In the genomic region with DNA sequence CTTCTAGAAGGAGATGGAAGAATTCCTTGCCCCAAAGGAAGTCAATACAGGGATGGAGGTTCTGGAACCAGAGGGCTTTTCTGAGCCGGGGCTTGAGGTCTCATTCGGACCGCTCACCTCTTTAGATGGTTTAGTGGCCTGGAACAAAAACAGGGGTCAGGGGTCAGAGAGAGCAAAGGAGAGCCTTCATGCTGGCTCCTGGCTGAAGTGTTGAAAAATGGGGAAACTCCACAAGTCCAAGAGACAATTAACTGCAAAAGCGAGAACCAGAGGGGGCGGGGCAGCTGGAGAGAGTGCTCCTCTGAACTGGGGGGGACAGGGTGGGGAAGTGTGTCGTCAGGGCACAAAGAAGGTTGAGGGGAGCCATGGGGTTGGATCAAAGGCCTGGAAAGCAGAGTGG, we compare ENCODE assay signal across 9 mouse cellular contexts. TPM values are rescaled to one million over a fixed set of nuclear protein-coding genes. Genes with fewer than 3 reads are reported as not detected.
DNase-seq lines count a peak whose midpoint lies in the region; ATAC-seq and TF ChIP-seq lines count a peak whose summit lies in the region.
"Had no signal": no experiment of that assay in that cellular context is flagged by ENCODE, and none has a peak within 500 bp of the region (broad histone marks: within the 10 kb centered on the region; RNA-seq: fewer than 3 reads in every experiment).

No protein-coding gene starts in this region.

- intact Hi-C loops in heart, postnatal 25 days (cut with DNase I) = no loop called here

- peak overlapping the region; percentile 37 for H3K4me2 ChIP-seq in heart, embryonic 12.5 days
- H3K4me2 ChIP-seq in lung, embryonic 15.5 days = peak overlapping the region; percentile 42; the same call in 1 of the 2 replicates

- no peaks in the 10 kb centered on the region for H3K36me3 ChIP-seq in heart, embryonic 12.5 days
- H3K36me3 ChIP-seq in lung, embryonic 15.5 days = no peaks in the 10 kb centered on the region
- H3K36me3 ChIP-seq in ES-E14 (ENCODE audit: control insufficient read depth, insufficient read depth, low read length, poor library complexity, severe bottlenecking) = no peaks in the 10 kb centered on the region; the same call in 1 of the 2 replicates

- peaks cover 4% of the 10 kb centered on the region for H3K9me3 ChIP-seq in heart, embryonic 12.5 days (replicated peaks)
- H3K9me3 ChIP-seq in lung, embryonic 15.5 days = no peaks in the 10 kb centered on the region
- no peaks in the 10 kb centered on the region for H3K9me3 ChIP-seq in ES-E14 (ENCODE audit: control insufficient read depth, insufficient read depth, low read depth, low read length)

- no peak overlapping the region for H3K27ac ChIP-seq in heart, embryonic 12.5 days (ENCODE audit: poor library complexity, severe bottlenecking)
- peak overlapping the region; percentile 81; the same call in 1 of the 2 replicates for H3K27ac ChIP-seq in lung, embryonic 15.5 days
- peak overlapping the region; percentile 32; the same call in 1 of the 2 replicates for H3K27ac ChIP-seq in ES-E14 (ENCODE audit: insufficient read depth, low read depth, low read length, poor library complexity, severe bottlenecking)

- whole genome bisulfite sequencing in heart, embryonic 12.5 days = 64% methylated on average over 6 of the region's 6 CpGs
- whole genome bisulfite sequencing in lung, embryonic 15.5 days = 70% methylated on average over 6 of the region's 6 CpGs

- in situ Hi-C loops in ES-E14 (cut with MboI; ENCODE audit: low sequenced_read_pairs in 2 of 2, unreplicated experiment in 2 of 2) = no loop called here

- ATAC-seq in heart, embryonic 12.5 days (ENCODE audit: insufficient number of reproducible peaks, low FRiP score) = no peak
- ATAC-seq in lung, embryonic 15.5 days (ENCODE audit: borderline replicate concordance, extremely low read depth, low FRiP score, low TSS enrichment) = no peak
- ATAC-seq in monocyte, adult 5-6 weeks (replicated peaks; ENCODE audit: insufficient number of reproducible peaks, low FRiP score, low TSS enrichment, poor library complexity, severe bottlenecking) = no peak

- H3K9ac ChIP-seq in heart, embryonic 12.5 days = no peak overlapping the region
- no peak overlapping the region for H3K9ac ChIP-seq in lung, embryonic 15.5 days
- peak overlapping the region; percentile 61 for H3K9ac ChIP-seq in ES-E14 (ENCODE audit: insufficient read depth, low read depth, low read length, poor library complexity, severe bottlenecking)

- no peak for DNase-seq in heart, postnatal 25 days (ENCODE audit: low spot score)
- DNase-seq in lung, postnatal 14 days = no peak
- no peak for DNase-seq in ES-E14 (ENCODE audit: low read depth, low spot score)
- DNase-seq in kidney, postnatal 36 days = peak; percentile 43 to 68
- no peak for DNase-seq in adrenal gland, postnatal 36 days
- DNase-seq: right cerebral cortex, adult 18-20 months had no signal

- H3K4me3 ChIP-seq in heart, embryonic 12.5 days = no peak overlapping the region
- H3K4me3 ChIP-seq in lung, embryonic 15.5 days = no peak overlapping the region
- peak overlapping the region; percentile 57 to 72 for H3K4me3 ChIP-seq in ES-E14 (ENCODE audit: insufficient read depth in 1 of 2, low read depth in 1 of 2, low read length in 2 of 2, poor library complexity in 1 of 2, severe bottlenecking in 1 of 2)

- peaks cover 15% of the 10 kb centered on the region; the same call in 1 of the 2 replicates for H3K27me3 ChIP-seq in heart, embryonic 12.5 days (replicated peaks)
- 0 out of 2 replicates have a peak, but pooled peaks cover 4% of the 10 kb centered on the region for H3K27me3 ChIP-seq in lung, embryonic 15.5 days

- 0 out of 2 replicates have a peak, but pooled peaks cover 3% of the 10 kb centered on the region for H3K4me1 ChIP-seq in heart, embryonic 12.5 days (replicated peaks)
- H3K4me1 ChIP-seq in lung, embryonic 15.5 days = peaks cover 21% of the 10 kb centered on the region
- peaks cover 0 to 26% of the 10 kb centered on the region in 2 experiments; a peak in 2 of 4 replicates for H3K4me1 ChIP-seq in ES-E14 (ENCODE audit: control insufficient read depth in 2 of 2, insufficient read depth in 2 of 2, low read length in 2 of 2, poor library complexity in 1 of 2)

TF ChIP-seq in ES-E14, 5 proteins besides CTCF, POLR2A, EP300 and RAD21:
- no peak for TF ChIP-seq HCFC1 (IDR thresholded peaks at IDR 0.05; ENCODE audit: borderline replicate concordance, insufficient read depth, low read length)
- TF ChIP-seq CHD2 (IDR thresholded peaks at IDR 0.05; ENCODE audit: low read depth, low read length) = no peak
- no peak for TF ChIP-seq MAFK (IDR thresholded peaks at IDR 0.05; ENCODE audit: insufficient read depth, low read depth, low read length)
- no peak for TF ChIP-seq ZC3H11A (IDR thresholded peaks at IDR 0.05; ENCODE audit: borderline replicate concordance, low read depth, low read length)
- TF ChIP-seq ZNF384 (IDR thresholded peaks at IDR 0.05; ENCODE audit: low read depth, low read length) = no peak

RNA-seq across cellular contexts. Expression of a gene that starts 12.4 kb away (rescaled TPM):
- 0.90 and 1.00 TPM in 2 replicates for polyA plus RNA-seq in heart, embryonic 12.5 days (2016; fragmentation: Nextera tagmentation; extraction: Ambion mirVana)
- not detected for total RNA-seq in heart, postnatal 25 days (2021)
- 0.70 and 0.87 TPM in 2 replicates for polyA plus RNA-seq in lung, embryonic 15.5 days (2015; fragmentation: Nextera tagmentation; extraction: Ambion mirVana)
- total RNA-seq in ES-E14 (2012; rRNA removed) = 0.36 and 0.63 TPM in 2 replicates
- total RNA-seq in adrenal gland, postnatal 36 days (2021) = under 1 TPM in 1 of 2 experiments, not detected in 1; 0.33 TPM
- total RNA-seq in monocyte, adult 5-6 weeks (2017) = not detected in 3 replicates

Comparison
In these comparisons a context has a peak if more than half of its experiments do, and no peak if none do; other contexts are left out.
1. H3K4me3 ChIP-seq: peak in ES-E14 (2 of 2); none in heart, embryonic 12.5 days (single experiment) and lung, embryonic 15.5 days (single experiment).
2. DNase-seq: peak in kidney, postnatal 36 days (2 of 2); none in heart, postnatal 25 days (single experiment), lung, postnatal 14 days (single experiment), ES-E14 (single experiment) and adrenal gland, postnatal 36 days (0 of 2).